8 mouse cellular contexts compared by ENCODE assay signal in the genomic region with DNA sequence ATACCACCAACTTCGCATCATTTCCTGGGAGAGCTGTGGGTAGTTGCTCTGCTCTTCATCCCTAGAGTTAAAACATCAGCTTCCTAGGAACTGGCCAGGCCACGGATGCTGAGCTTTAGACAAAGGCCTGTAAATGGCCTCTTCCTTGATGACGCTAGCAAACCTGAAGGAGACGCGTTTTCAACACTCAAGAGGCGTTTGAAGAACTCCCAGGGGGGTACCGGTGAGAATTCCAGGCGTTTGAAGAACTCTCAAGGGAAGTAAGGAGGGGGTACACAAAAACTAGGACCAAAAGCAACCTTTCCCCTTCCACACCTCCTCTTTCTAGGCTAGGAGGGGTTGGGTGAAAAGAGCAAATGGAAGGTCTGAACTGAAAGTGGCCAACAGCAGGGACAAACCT. TPM values are rescaled to one million over a fixed set of nuclear protein-coding genes. Genes with fewer than 3 reads are reported as not detected.
DNase-seq lines count a peak whose midpoint lies in the region; ATAC-seq lines count a peak whose summit lies in the region.

No protein-coding gene starts in this region.

- ATAC-seq in kidney, embryonic 15.5 days (replicated peaks; ENCODE audit: low FRiP score) = no peak
- ATAC-seq in hindbrain, embryonic 15.5 days (ENCODE audit: low FRiP score, low read depth) = no peak
- 0 out of 2 replicates have a peak, but pooled peaks have one; percentile 14 for ATAC-seq in midbrain, embryonic 16.5 days

- H3K4me3 ChIP-seq in kidney, embryonic 15.5 days (replicated peaks) = peak overlapping the region; percentile 73
- H3K4me3 ChIP-seq in hindbrain, embryonic 15.5 days = peak overlapping the region; percentile 50
- peak overlapping the region; percentile 50 for H3K4me3 ChIP-seq in midbrain, embryonic 16.5 days (ENCODE audit: low read depth, low read length)

- no peaks in the 10 kb centered on the region for H3K27me3 ChIP-seq in kidney, embryonic 15.5 days
- 0 out of 2 replicates have a peak, but pooled peaks cover 10% of the 10 kb centered on the region for H3K27me3 ChIP-seq in hindbrain, embryonic 15.5 days
- H3K27me3 ChIP-seq in midbrain, embryonic 16.5 days (ENCODE audit: control insufficient read depth, insufficient read depth, low read depth, low read length) = no peaks in the 10 kb centered on the region; the same call in none of the 2 replicates

- DNase-seq in kidney, adult 9 months = no peak
- peak; percentile 50 for DNase-seq in embryo, embryonic 9.5 days (ENCODE audit: extremely low spot score)
- no peak for DNase-seq in cerebellum, postnatal 14 days
- DNase-seq in gastrocnemius, postnatal 4 days (ENCODE audit: low spot score in 2 of 2) = no peak
- no peak for DNase-seq in adrenal gland, adult 8-10 months

- H3K9me3 ChIP-seq in kidney, embryonic 15.5 days (replicated peaks) = no peaks in the 10 kb centered on the region
- H3K9me3 ChIP-seq in hindbrain, embryonic 15.5 days = no peaks in the 10 kb centered on the region
- no peaks in the 10 kb centered on the region for H3K9me3 ChIP-seq in midbrain, embryonic 16.5 days (replicated peaks; ENCODE audit: control insufficient read depth, low read length, poor library complexity, severe bottlenecking)

- H3K4me1 ChIP-seq in kidney, embryonic 15.5 days = peaks cover 66% of the 10 kb centered on the region
- peaks cover 33% of the 10 kb centered on the region for H3K4me1 ChIP-seq in hindbrain, embryonic 15.5 days (replicated peaks)
- peaks cover 14% of the 10 kb centered on the region for H3K4me1 ChIP-seq in midbrain, embryonic 16.5 days (ENCODE audit: control insufficient read depth, insufficient read depth, low read length)

- H3K36me3 ChIP-seq in kidney, embryonic 15.5 days = no peaks in the 10 kb centered on the region; the same call in 1 of the 2 replicates
- H3K36me3 ChIP-seq in hindbrain, embryonic 15.5 days = no peaks in the 10 kb centered on the region
- H3K36me3 ChIP-seq in midbrain, embryonic 16.5 days (ENCODE audit: control insufficient read depth, insufficient read depth, low read length) = no peaks in the 10 kb centered on the region

- H3K4me2 ChIP-seq in kidney, embryonic 15.5 days = peak overlapping the region; percentile 83
- H3K4me2 ChIP-seq in hindbrain, embryonic 15.5 days = peak overlapping the region; percentile 89
- H3K4me2 ChIP-seq in midbrain, embryonic 16.5 days (ENCODE audit: low read length) = peak overlapping the region; percentile 85

- H3K9ac ChIP-seq in kidney, embryonic 15.5 days = peak overlapping the region; percentile 63; the same call in 1 of the 2 replicates
- peak overlapping the region; percentile 47 for H3K9ac ChIP-seq in hindbrain, embryonic 15.5 days
- H3K9ac ChIP-seq in midbrain, embryonic 16.5 days (ENCODE audit: low read depth, low read length) = peak overlapping the region; percentile 67

- peak overlapping the region; percentile 76 for H3K27ac ChIP-seq in kidney, embryonic 15.5 days
- H3K27ac ChIP-seq in hindbrain, embryonic 15.5 days (replicated peaks) = no peak overlapping the region; the same call in 1 of the 2 replicates
- no peak overlapping the region for H3K27ac ChIP-seq in midbrain, embryonic 16.5 days (ENCODE audit: low read length)

- WGBS in kidney, embryonic 15.5 days = 5% methylated on average over 8 of the region's 8 CpGs
- 6% methylated on average over 8 of the region's 8 CpGs for WGBS in hindbrain, embryonic 15.5 days
- WGBS in midbrain, embryonic 16.5 days = 5% methylated on average over 8 of the region's 8 CpGs

RNA-seq across cellular contexts. Expression of a gene that starts 1.5 kb away (rescaled TPM):
- 117 and 118 TPM in 2 replicates for polyA plus RNA-seq in kidney, embryonic 15.5 days (2015; fragmentation: Nextera tagmentation; extraction: Ambion mirVana)
- 45.7 and 46.8 TPM in 2 replicates for polyA plus RNA-seq in hindbrain, embryonic 15.5 days (2015; fragmentation: Nextera tagmentation; extraction: Ambion mirVana)
- 20.0 and 20.1 TPM in 2 replicates for polyA plus RNA-seq in midbrain, embryonic 16.5 days (2015; fragmentation: Nextera tagmentation; extraction: Ambion mirVana)
- total RNA-seq in gastrocnemius, postnatal 4 days (2021) = 10 to 100 TPM; 11.8 to 13.7 TPM
- 1 to 10 TPM; 7.3 to 8.6 (median 7.6) TPM for total RNA-seq in adrenal gland, adult 8-10 months (2022)
